Mouse (Mus musculus) frontal cortex, adult 2 months (tissue): ENCODE measurements around the gene Urb1. TPM values are rescaled to one million over a fixed set of nuclear protein-coding genes. Genes with fewer than 3 reads are reported as not detected.

Experiments
- DNase-seq, 2 experiments: peaks; one replicate each; pipeline ENCODE4 v3.0.0; 2022; ENCODE audit warnings: low spot score in 1 of 2; ENCODE audit errors: extremely low spot score in 1 of 2
- polyA plus RNA-seq: library from polyadenylated mRNA; depleted of rRNA; stranded (reverse); fragments of >200 nt; gene quantifications from 2 replicates; pipeline ENCODE4 v1.2.3, GENCODE M21; 2012

Gene Urb1
- polyA plus RNA-seq, 1 experiment, result 6.8 TPM

DNA sequence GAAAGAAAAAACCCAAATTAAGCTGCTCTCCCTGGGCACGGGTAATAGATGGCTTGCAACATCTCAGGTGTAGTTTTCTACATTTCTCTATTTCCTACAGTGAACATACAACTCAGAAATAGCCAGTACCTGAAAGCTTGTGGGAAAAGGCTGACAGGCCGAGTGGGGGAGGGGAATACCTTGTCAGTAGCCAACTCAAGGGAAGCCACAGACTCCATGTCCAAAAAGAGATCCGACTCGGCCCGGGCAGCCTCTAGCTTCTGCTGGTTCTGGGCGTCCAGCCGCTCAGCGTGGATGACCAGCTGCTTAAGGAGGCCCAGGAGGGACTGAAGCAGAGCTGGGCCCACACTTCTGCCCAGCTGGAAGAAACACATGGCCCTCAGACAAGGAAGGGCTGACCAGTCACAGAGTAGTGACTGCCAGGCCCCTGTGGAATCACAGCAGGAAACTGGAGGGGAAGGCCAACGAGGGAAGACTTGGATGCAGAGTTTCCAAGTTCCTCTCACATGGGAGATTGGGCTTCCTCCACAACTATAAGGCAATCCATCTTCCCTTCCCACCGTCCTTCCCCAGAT lies 34.2 kb downstream of the Urb1 start:
- no peak for DNase-seq

DNA sequence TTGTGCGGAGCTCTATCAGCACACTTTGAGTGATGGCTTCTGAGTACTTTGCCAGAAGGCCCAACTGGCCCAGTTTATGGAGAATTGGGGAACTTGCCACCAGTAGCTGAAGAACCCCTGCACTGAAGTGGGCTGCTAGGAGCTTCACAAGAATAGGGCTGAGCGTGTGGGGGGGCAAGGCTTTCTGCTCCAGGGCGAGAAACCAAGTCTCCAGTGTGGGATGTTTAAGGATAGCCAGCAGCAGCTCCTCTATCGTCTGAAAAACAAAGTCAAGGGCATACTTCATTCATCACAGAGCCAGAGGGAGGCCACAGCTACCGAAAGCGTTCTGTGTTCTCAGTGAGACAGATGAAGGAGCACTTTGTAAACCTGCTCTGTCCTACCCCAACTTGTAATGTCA lies 35.6 kb downstream of the Urb1 start:
- no peak for DNase-seq

- no peak for DNase-seq
Observed at GRCm38 (mm10) chr16:90774216-90774615, 36.0 kb downstream of the Urb1 start.

GRCm38 (mm10) chr16:90766919-90767454 lies 43.2 kb downstream of the Urb1 start:
- DNase-seq, result no peak

DNA sequence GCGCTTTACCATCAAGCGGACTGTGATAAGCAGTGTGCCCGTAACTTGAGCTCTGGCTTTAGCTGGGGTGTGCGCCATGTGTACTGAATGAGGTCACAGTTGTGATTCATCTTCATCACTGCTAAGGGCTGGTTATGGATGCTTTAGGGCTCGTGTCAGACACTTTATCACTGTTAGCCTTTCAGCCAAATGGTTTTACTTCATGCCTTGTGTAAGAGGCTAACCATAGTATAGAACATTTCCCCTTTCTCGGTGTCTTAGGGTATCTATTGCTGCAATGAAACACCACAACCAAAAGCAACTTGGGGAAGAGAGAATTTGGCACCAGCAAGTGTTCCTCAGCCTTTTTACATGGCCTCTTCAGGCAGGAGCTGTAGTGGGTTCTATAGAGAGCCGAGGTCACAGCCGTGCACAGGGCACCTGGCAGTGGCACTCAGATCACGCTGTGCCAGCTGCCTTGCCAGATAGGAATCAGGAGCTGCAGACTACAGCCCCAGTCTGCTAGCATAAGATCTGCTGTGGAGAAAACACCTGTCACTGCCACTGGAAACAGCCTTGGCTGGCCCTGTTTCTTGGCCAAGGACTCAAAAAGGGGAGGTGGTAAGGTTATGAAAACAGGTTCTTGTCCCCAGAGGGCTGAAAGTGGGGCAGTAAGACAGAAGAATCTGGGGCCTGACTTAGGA lies 44.9 kb downstream of the Urb1 start:
- DNase-seq, result no peak

GRCm38 (mm10) chr16:90760515-90760914 lies 49.7 kb downstream of the Urb1 start:
- no peak for DNase-seq

- DNase-seq, result no peak
Observed at GRCm38 (mm10) chr16:90759335-90759734, 50.9 kb downstream of the Urb1 start.

DNA sequence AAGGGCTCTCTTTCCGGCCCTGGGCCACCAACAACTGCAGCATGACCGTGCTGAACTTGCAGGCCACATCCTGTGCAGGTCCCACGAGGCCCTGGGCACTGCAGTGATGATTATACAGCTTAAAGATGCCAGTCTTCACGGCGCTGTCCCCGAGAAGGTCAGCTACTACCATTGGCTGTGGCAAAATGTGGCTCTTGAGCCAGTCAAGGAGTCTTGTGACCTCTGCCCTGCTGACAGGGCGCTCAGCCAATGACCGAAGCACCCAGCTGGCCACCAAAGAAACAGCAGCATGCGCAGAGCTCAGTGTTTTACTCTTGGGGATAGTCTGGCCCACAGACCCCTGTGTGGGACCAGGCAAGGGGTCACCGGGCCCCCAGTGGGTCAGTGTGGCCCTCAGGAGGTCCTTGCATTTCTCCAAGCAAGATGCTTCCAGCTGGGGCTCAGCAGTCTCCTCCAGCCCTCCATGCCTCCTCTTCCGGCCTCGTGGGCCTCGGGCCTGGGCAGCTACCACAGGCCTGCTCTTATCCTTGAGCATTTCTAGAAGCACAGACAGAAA lies 56.7 kb downstream of the Urb1 start:
- no peak for DNase-seq

DNA sequence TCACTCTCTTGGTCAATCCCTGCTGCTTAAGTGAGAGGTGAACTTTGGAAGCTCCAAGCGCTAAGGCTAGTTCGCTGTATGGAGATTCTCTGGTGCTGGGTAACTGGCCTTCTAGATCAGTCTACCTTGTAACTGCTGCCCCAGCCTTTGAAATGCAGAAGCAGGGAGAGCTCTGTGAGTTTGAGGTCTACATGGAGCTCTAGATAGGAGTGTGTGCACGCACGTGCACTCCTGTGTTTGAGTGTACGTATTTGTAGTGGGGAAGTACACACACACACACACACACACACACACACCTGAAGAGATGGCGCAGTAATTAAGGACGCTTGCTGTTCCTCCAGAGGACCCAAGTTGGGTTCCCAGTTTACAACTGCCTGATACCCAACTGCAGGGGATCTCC lies 62.0 kb downstream of the Urb1 start:
- no peak for DNase-seq

DNA sequence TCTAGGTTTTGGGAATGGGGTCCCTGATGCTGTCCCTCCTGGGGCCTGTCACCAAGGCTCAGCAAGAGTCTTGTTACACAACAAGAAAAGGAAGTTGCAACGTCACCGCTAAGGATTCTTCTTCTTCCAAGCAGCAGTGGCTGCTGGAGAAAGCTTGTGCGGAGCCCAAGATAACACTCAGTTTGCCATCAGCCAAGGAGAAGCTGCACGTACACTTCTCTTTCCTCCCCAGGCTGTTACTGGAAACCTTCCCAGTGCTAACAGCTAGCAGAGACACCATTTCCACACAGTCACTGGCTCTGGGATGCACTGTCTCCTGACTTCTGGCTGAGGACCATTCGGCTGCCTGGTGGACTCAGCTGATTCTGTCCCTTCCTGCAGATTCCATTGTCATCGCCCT lies 63.1 kb downstream of the Urb1 start:
- DNase-seq, result peak; percentile 22 to 45

DNA sequence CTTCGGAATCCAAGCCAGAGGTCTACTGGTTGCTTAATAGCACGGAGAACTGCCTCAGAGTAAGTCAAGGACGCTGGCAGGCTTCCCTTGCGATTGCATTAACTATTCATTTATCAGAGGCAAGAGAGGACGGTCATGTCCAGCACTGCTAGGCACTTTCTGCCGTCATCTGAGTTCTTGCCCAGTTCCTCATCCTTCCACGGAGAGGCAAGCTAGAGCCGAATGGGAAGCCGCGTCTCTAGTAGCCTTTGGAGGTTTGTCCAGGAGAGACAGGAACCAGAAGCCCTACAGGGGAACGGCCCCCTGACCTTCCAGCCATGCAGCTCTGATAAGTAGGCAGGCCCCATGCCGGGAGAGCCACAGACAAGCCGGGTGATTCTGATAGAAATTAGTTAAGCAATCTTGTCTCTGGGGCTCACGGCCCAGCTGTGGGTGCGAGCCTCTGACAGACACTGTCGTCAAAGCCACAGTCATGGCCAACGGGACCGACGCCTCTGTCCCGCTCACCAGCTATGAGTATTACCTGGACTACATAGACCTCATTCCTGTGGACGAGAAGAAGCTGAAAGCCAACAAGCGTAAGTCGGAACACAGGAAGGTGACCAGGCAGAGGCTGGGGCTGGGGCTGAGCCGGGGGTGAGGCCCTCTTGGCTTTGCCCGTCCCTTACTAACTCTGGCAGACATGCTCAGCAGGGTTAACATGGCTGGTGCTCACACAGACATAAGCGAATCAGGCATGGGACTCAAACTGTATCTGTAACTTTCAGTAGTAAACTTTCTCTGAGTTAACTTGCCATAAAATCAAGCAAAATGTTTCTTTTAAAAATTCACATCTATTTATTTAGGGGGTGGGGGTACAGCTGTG lies 71.9 kb downstream of the Urb1 start, which contains the start of gene Mrap:
Gene Mrap, plus strand, starts transcription at position 116 of the 865 bp plus-strand sequence.
- no peak for DNase-seq

DNA sequence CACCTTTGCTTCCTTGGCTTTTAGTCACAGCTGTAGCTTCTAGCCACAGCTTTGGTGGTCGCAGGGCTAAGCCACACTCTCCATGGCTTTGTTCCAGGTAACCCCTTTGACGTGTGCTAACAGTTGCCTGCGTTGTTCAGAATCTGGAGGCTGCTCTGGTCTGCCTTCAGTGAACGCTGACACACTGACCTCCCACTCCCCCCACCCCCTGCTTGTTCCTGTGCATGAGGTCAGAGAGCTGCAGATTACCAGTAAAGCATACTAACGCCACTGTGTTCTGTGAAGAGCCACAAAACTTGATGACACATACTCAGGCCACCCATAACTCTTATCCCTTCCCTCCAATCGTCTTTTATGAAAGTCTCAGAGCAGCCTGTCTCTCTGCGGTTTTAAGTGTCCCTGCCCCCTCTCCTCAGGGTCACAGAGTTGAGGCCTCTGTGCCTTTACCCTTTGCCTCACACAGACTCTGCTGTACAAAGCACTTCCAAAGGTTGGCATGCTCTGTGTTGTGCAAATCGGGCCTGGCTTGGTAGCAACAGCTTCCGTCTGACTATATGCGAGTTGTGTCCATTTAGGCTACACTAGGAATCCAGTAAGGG lies 73.4 kb downstream of the Urb1 start:
- DNase-seq, result no peak

GRCm38 (mm10) chr16:90735611-90736010 lies 74.6 kb downstream of the Urb1 start:
- DNase-seq, result no peak

DNA sequence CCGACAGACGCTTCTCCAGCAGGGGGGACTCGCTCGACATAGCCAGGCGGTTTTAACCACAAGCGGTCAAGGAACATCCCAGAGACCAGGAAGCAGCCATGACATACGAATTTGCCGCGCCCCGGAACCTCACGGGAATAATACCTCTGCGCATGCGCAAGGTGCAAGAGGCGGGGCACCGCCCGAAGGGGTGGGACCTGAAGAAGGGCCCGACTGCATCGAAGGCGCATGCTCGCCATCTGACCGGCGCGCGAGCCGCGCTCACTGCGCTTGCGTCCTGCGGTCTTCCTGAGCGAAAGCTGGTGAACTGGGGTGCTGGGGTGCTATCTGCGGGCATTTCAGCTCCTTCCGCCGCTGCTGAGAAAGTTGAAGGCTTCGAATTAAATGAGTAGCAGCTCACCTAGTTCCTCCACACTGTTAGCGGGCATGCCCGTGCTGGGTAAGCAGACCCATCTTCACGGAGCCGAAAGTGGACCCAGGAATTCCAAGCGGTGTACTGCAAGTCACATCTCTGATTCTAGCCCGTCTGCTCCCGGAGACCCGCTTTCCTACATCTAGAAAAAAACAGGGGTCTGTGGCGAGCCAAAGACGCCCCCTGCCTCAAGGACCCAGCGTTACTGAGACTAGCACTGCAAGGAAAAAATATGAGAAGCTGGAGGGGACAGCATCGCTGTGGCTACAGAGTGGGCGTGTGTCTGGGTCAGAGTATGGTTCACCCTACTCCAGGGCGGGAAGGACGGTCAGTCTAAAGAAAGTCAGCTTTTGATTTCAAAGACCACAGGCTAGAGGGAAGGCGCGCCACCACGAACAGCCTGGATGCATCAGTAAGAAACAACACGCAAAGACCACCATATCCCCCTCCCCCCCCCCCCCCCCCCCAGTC lies 82.7 kb downstream of the Urb1 start, which contains the start of gene Mis18a:
Gene Mis18a, minus strand, starts transcription at position 172 of the 883 bp plus-strand sequence.
- DNase-seq, result peak; percentile 91 to 97

DNA sequence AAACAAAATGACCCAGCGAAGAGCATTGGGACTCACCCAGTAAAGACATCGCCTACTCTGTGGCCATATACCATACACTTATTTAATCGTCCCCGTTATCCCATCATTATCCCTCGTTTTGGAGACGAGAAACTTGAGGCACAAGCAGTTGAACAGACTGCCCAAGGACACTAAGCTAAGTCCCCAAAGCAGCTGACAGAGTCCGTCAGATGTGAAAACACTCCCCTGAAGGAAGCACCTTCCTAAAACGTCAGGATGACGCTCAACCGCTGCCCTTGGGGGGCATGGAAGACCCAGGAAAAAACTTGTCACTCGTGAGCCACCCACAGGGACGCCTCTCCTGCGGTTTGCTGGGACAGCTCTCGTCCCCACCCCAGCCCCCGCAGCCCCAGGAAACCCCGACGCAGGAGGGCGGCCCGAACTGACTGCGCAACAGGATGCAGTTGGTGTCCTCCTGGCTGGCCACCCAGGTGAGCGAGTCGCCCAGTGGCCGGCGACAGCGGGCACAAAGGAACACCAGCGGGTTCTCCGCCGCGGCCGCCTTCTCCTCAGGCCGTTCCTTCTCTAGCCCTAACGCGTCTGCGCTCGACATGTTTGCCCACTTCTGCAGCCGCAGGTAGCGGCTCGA lies 83.5 kb downstream of the Urb1 start:
- no peak for DNase-seq

- DNase-seq, result no peak
Observed at GRCm38 (mm10) chr16:90724051-90724450, 86.2 kb downstream of the Urb1 start.

GRCm38 (mm10) chr16:90710313-90710712 lies 99.9 kb downstream of the Urb1 start:
- no peak for DNase-seq

GRCm38 (mm10) chr16:90709711-90710289 lies 100.4 kb downstream of the Urb1 start:
- peak; percentile 85 to 86 for DNase-seq

GRCm38 (mm10) chr16:90706279-90706678 lies 103.9 kb downstream of the Urb1 start:
- DNase-seq, result no peak
